Mouse (Mus musculus) midbrain, embryonic 13.5 days (tissue): Measurements from ENCODE around the gene Gm34653. TPM values are rescaled to one million over a fixed set of nuclear protein-coding genes. Genes with fewer than 3 reads are reported as not detected.
"Not testable (repeated sequence)": the region's sequence is repeated elsewhere in the genome, so short reads cannot be mapped to it uniquely, and the experiment has no call there.

Source experiments
- ATAC-seq: fragments of 200-750 bp; cut with Nextera tagmentation; 2 replicates; pipeline ENCODE4 v1.8.0; 2017; ENCODE audit warnings: mild to moderate bottlenecking, moderate TSS enrichment, moderate library complexity
- H3K27ac ChIP-seq: fragments of 300-500 bp; sonication (generic); 2 replicates; pipeline ENCODE4 v1.5.1; 2015; ENCODE audit warnings: inconsistent platforms, mild to moderate bottlenecking, moderate library complexity
- H3K27me3 ChIP-seq: fragments of 300-500 bp; sonication (generic); 2 replicates; pipeline ENCODE4 v1.6.1; 2015; ENCODE audit warnings: mild to moderate bottlenecking, inconsistent platforms
- H3K36me3 ChIP-seq: fragments of 300-500 bp; sonication (generic); 2 replicates; pipeline ENCODE4 v1.6.1; 2015; ENCODE audit warnings: mild to moderate bottlenecking, inconsistent platforms
- H3K4me1 ChIP-seq: fragments of 300-500 bp; sonication (generic); replicated peaks from 2 replicates; pipeline ENCODE4 v1.6.1; 2015; ENCODE audit warnings: inconsistent platforms
- H3K4me2 ChIP-seq: fragments of 300-500 bp; sonication (generic); replicated peaks from 2 replicates; pipeline ENCODE4 v1.6.1; 2015; ENCODE audit warnings: moderate library complexity, mild to moderate bottlenecking, inconsistent platforms
- H3K4me3 ChIP-seq: fragments of 300-500 bp; sonication (generic); replicated peaks from 2 replicates; pipeline ENCODE4 v1.5.1; 2015; ENCODE audit warnings: mild to moderate bottlenecking, inconsistent platforms
- H3K9ac ChIP-seq: fragments of 300-500 bp; sonication (generic); replicated peaks from 2 replicates; pipeline ENCODE4 v1.6.1; 2015; ENCODE audit warnings: mild to moderate bottlenecking, inconsistent platforms
- H3K9me3 ChIP-seq: fragments of 300-500 bp; sonication (generic); 2 replicates; pipeline ENCODE4 v1.6.1; 2016; ENCODE audit warnings: mild to moderate bottlenecking, inconsistent platforms
- WGBS: fragments of 180-500 bp; shearing (Covaris S2); methylation state at CpG from one replicate; pipeline ENCODE4 v1.1.7; 2015; 5-methylcytosine and 5-hydroxymethylcytosine counted together
- polyA plus RNA-seq: library from polyadenylated mRNA; unstranded; fragments of >200 nt; fragmentation: Nextera tagmentation; extraction: Ambion mirVana; gene quantifications from 2 replicates; pipeline ENCODE4 v1.2.1, GENCODE M21; 2015

Gene Gm34653
- polyA plus RNA-seq, 1 experiment from 2014 or later, result 0.19 TPM

GRCm38 (mm10) chr2:34802565-34803245 is 30.1 kb upstream of the Gm34653 start:
- Histone ChIP-seq H3K4me2 (peak overlapping the region; percentile 73), H3K36me3 (peaks cover 14% of the 10 kb centered on the region; the same call in 1 of the 2 replicates), H3K9ac (peak overlapping the region; percentile 84), H3K4me1 (peaks cover 25% of the 10 kb centered on the region), H3K27ac (peak overlapping the region; percentile 89), H3K4me3 (peak overlapping the region; percentile 68)
- under 1% methylated on average over 26 of the region's 32 CpGs for WGBS
- peak; percentile 58; the same call in 1 of the 2 replicates for ATAC-seq
- H3K9me3 ChIP-seq, H3K27me3 ChIP-seq: not testable (repeated sequence)

- 66% methylated on average over 3 of the region's 3 CpGs for WGBS
- H3K4me2 ChIP-seq, result peak overlapping the region; percentile 50
- H3K27me3 ChIP-seq, result no peaks in the 10 kb centered on the region
- ATAC-seq, result no peak
- H3K4me1 ChIP-seq, result peaks cover 25% of the 10 kb centered on the region
- no peak overlapping the region for H3K27ac ChIP-seq
- peaks cover 19% of the 10 kb centered on the region; the same call in 1 of the 2 replicates for H3K36me3 ChIP-seq
- H3K9me3 ChIP-seq, result no peaks in the 10 kb centered on the region
- peak overlapping the region; percentile 26 for H3K4me3 ChIP-seq
- no peak overlapping the region for H3K9ac ChIP-seq
These were observed 29.1 kb upstream of the Gm34653 start for GRCm38 (mm10) chr2:34803746-34804145.

DNA sequence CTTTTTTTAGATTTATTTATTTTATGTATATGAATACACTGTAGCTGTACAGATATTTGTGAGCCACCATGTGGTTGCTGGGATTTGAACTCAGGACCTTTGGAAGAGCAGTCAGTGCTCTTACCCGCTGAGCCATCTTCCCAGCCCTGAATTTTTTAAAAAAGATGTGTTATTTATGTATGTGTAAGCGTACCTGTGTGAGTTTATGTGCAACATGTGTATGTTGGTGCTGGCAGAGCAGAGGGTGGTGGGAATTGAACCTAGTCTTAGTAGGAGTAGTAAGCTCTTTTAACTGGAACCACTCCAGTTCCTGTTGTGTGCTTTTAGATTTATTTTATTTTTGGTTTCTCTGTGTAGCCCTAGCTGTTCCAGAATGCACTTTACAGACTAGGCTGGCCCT is 28.6 kb upstream of the Gm34653 start:
- H3K27me3 ChIP-seq, result no peaks in the 10 kb centered on the region
- H3K9ac ChIP-seq, result no peak overlapping the region
- H3K27ac ChIP-seq, result no peak overlapping the region
- H3K36me3 ChIP-seq, result peaks cover 23% of the 10 kb centered on the region; the same call in 1 of the 2 replicates
- H3K4me3 ChIP-seq, result no peak overlapping the region
- H3K4me1 ChIP-seq, result peaks cover 21% of the 10 kb centered on the region
- H3K4me2 ChIP-seq, result peak overlapping the region; percentile 50; the same call in 1 of the 2 replicates
- 96% methylated on average over 2 of the region's 2 CpGs for WGBS
- ATAC-seq, result no peak
- no peaks in the 10 kb centered on the region for H3K9me3 ChIP-seq

GRCm38 (mm10) chr2:34804815-34805214 is 28.0 kb upstream of the Gm34653 start:
- 92% methylated on average over 1 of the region's 1 CpGs for WGBS
- ATAC-seq, result no peak
- H3K9me3 ChIP-seq, result no peaks in the 10 kb centered on the region
- peaks cover 23% of the 10 kb centered on the region; the same call in 1 of the 2 replicates for H3K36me3 ChIP-seq
- H3K4me2 ChIP-seq, result no peak overlapping the region
- H3K27me3 ChIP-seq, result no peaks in the 10 kb centered on the region
- no peak overlapping the region for H3K4me3 ChIP-seq
- peaks cover 19% of the 10 kb centered on the region for H3K4me1 ChIP-seq
- no peak overlapping the region for H3K9ac ChIP-seq
- no peak overlapping the region for H3K27ac ChIP-seq

DNA sequence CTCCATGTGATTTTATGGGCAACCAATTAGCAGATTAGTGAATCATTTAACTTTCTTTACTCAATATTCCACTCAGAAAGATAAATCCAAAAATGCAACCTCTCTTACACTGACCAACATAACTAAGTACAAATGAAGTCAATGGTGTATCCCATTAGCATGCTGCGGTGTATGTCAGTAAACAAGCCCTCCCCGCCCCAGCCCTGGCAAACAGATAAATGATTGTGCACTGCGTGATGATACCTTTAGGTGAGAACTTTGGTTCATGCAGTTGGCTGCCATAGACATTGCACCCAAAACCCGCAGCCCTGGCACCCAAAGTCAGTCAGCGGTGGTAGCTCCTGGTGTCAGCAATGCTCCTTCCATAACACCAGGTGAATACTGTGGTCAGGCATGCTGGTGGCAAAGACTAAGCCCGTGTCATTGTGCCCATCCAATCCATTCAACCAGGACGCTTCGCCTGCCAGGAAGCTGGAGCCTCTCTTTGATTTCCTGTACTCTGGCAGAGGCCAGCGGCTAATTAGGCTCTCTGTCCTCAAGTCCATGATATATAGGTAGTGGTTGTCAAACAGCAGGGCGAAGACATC is 27.4 kb upstream of the Gm34653 start:
- Histone ChIP-seq H3K36me3 (peaks cover 26% of the 10 kb centered on the region), H3K27ac (no peak overlapping the region), H3K9ac (no peak overlapping the region), H3K27me3 (no peaks in the 10 kb centered on the region), H3K4me2 (no peak overlapping the region), H3K4me3 (no peak overlapping the region), H3K9me3 (no peaks in the 10 kb centered on the region), H3K4me1 (peaks cover 16% of the 10 kb centered on the region)
- WGBS, result 92% methylated on average over 10 of the region's 10 CpGs
- ATAC-seq, result no peak

DNA sequence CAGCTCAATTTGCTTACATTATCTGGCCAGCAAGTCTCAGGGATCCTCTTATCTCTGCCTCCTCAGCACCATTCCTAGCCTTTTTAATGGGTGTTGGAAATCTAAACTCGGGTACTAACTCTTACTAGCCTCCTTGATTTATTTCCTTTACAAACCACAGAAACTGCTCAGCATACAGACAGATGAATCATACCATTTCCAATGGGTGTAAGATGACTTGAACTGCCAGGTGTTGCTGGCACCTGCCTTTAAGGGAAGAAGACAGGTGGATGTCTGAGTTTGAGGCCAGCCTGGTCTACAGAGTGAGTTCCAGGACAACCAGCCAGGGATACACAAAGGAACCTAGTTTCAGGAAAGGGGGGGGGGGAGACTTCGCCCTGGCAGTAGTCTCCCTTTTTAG is 24.8 kb upstream of the Gm34653 start:
- Histone ChIP-seq H3K27ac (no peak overlapping the region), H3K36me3 (peaks cover 46% of the 10 kb centered on the region)
- WGBS, result 95% methylated on average over 2 of the region's 2 CpGs

DNA sequence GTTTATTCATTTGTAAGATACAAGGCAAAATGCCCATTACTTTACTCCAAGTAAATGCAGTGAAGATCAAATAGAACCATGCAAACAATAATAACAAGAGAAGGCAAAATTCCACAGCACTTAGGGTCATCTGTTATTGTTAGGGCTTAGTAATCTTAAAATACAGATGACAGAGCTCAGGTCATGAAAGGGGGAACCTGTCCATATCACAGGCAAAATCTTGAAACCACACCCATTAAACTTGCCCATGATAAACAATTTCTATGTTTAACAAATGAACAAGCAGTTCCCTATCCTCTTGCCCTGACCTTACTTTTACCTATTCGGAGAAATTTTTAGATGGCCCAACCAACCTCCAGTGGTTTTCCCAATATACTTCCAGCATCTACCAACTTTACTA is 23.2 kb upstream of the Gm34653 start:
- Histone ChIP-seq H3K27ac (no peak overlapping the region), H3K4me2 (no peak overlapping the region), H3K4me1 (peaks cover 5% of the 10 kb centered on the region), H3K4me3 (no peak overlapping the region), H3K36me3 (peaks cover 60% of the 10 kb centered on the region), H3K9ac (no peak overlapping the region), H3K9me3 (no peaks in the 10 kb centered on the region), H3K27me3 (no peaks in the 10 kb centered on the region)
- WGBS, result 93% methylated on average over 1 of the region's 1 CpGs
- no peak for ATAC-seq

More for the DNA sequence above, 24.8 kb upstream of the Gm34653 start:
- no peak overlapping the region for H3K9ac ChIP-seq
- no peak overlapping the region for H3K4me2 ChIP-seq
- H3K27me3 ChIP-seq, result no peaks in the 10 kb centered on the region
- no peak overlapping the region for H3K4me3 ChIP-seq
- ATAC-seq, result no peak
- no peaks in the 10 kb centered on the region for H3K9me3 ChIP-seq
- peaks cover 16% of the 10 kb centered on the region for H3K4me1 ChIP-seq

GRCm38 (mm10) chr2:34810775-34811174 is 22.0 kb upstream of the Gm34653 start:
- peaks cover 65% of the 10 kb centered on the region for H3K36me3 ChIP-seq
- H3K4me2 ChIP-seq, result no peak overlapping the region
- no peak for ATAC-seq

DNA sequence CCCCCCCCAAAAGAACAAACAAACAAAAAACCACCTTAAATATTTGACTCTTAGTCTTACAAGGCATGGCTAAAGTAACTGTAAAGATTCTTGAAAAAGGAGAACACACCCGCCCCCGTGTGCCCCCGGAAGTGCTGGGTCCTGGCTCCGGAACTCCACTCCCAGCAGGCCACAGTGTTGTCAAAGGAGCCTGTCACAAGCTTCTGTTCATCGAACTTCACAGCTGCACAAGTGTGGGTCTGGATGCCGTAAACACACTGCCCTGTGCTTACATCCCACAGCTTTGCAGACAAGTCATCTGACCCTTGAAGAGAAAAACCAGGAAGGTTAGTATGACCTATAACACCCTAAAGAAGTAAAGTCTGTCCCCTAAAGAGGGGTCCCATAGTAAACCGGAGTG is 20.1 kb upstream of the Gm34653 start:
- Histone ChIP-seq H3K36me3 (peaks cover 62% of the 10 kb centered on the region), H3K4me1 (no peaks in the 10 kb centered on the region)
- 90% methylated on average over 7 of the region's 7 CpGs for WGBS

More at GRCm38 (mm10) chr2:34810775-34811174, 22.0 kb upstream of the Gm34653 start:
- Histone ChIP-seq H3K9me3 (no peaks in the 10 kb centered on the region), H3K4me1 (no peaks in the 10 kb centered on the region), H3K4me3 (no peak overlapping the region), H3K27ac (no peak overlapping the region), H3K27me3 (no peaks in the 10 kb centered on the region), H3K9ac (no peak overlapping the region)
- WGBS, result 96% methylated on average over 3 of the region's 3 CpGs

GRCm38 (mm10) chr2:34815893-34816292 is 16.9 kb upstream of the Gm34653 start:
- not testable (repeated sequence) for H3K4me3 ChIP-seq, H3K9me3 ChIP-seq, ATAC-seq, H3K4me1 ChIP-seq, H3K4me2 ChIP-seq, H3K27me3 ChIP-seq, H3K27ac ChIP-seq, H3K9ac ChIP-seq
- H3K36me3 ChIP-seq, result peaks cover 60% of the 10 kb centered on the region
- 93% methylated on average over 2 of the region's 2 CpGs for WGBS

More for the DNA sequence above, 20.1 kb upstream of the Gm34653 start:
- ATAC-seq, result no peak
- H3K9ac ChIP-seq, result no peak overlapping the region
- H3K9me3 ChIP-seq, result no peaks in the 10 kb centered on the region
- no peak overlapping the region for H3K4me3 ChIP-seq
- H3K27ac ChIP-seq, result no peak overlapping the region
- no peaks in the 10 kb centered on the region for H3K27me3 ChIP-seq
- H3K4me2 ChIP-seq, result no peak overlapping the region

DNA sequence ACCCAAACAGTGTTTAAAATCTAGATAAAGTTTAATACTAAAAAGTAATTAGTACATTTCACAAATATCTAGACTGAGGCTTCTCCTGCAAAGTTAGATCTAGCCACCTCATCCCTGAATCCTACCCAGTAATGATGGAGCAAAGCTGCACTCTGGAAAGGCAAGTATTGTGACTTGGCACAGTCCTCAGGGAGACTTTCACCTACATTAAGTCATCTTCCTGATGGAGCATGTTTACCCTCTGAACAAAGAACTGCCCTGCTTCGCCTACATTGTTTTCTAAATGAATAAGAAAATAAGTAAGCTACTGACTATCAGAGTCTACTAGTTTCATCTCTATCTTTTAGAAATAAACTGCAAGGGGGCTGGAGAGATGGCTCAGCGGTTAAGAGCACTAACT is 14.3 kb upstream of the Gm34653 start:
- WGBS, result 97% methylated on average over 2 of the region's 2 CpGs
- Histone ChIP-seq H3K4me2 (no peak overlapping the region), H3K4me3 (no peak overlapping the region), H3K9me3 (no peaks in the 10 kb centered on the region), H3K4me1 (no peaks in the 10 kb centered on the region), H3K36me3 (peaks cover 48% of the 10 kb centered on the region), H3K27ac (no peak overlapping the region), H3K9ac (no peak overlapping the region), H3K27me3 (no peaks in the 10 kb centered on the region)
- no peak for ATAC-seq

DNA sequence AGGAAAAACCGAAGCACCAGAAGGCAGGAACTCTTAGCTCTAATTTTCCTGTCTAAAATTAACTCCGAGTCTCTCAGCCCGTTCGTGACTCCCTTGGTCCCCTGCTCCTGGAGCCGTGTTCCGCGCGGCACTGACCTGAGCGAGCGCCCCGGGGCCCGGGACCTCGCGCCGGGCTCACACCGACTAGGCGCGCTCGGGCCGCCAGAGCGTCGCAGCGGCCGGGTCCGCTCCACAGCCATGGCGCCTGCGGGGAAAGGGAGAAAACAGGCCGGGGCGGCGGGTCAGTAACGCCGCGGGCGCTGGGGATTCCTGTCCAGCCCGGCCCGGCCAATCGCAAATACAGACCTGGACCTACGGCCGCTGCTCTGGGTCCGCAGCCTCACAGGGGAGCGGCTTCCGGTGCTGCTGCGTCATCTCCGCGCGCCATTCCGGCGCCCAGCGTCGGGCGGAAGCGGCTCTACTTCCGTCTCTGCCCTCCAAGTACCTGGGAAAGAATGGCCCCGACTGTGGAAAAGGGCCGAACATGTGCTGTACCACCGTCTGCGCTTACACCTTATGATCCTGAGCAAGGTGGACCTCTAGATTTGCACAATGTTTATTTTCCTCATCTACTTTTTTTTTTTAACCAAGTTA is 6.9 kb upstream of the Gm34653 start, which contains the start of gene Fbxw2:
Gene Fbxw2 (minus strand): TSS at position 485 of the 633 bp plus-strand sequence.
- WGBS, result under 1% methylated on average over 44 of the region's 57 CpGs
- 0 out of 2 replicates have a peak, but pooled peaks cover 8% of the 10 kb centered on the region for H3K27me3 ChIP-seq
- peaks cover 22% of the 10 kb centered on the region for H3K4me1 ChIP-seq
- peaks cover 8% of the 10 kb centered on the region for H3K36me3 ChIP-seq
- peaks cover 8% of the 10 kb centered on the region; the same call in 1 of the 2 replicates for H3K9me3 ChIP-seq
- ATAC-seq, result peak; percentile 99
- peak within 1 kb of the TSS; percentile 89 for H3K9ac ChIP-seq
- peak within 1 kb of the TSS; percentile 82 for H3K27ac ChIP-seq
- peak within 1 kb of the TSS; percentile 79 for H3K4me3 ChIP-seq
- H3K4me2 ChIP-seq, result peak within 1 kb of the TSS; percentile 70
